23 mouse cellular contexts compared by ENCODE assay signal in genomic region chr14:33952233-33952981, GRCm38 (mm10). TPM values are rescaled to one million over a fixed set of nuclear protein-coding genes. Genes with fewer than 3 reads are reported as not detected.
DNase-seq lines count a peak whose midpoint lies in the region; ATAC-seq and TF ChIP-seq lines count a peak whose summit lies in the region.
"Had no signal": no experiment of that assay in that cellular context is flagged by ENCODE, and none has a peak within 500 bp of the region (broad histone marks: within the 10 kb centered on the region; RNA-seq: fewer than 3 reads in every experiment).

No protein-coding gene starts in this region.

- TF ChIP-seq CTCF in lung, postnatal 0 days (IDR thresholded peaks at IDR 0.05): peak; percentile 25; the same call in 1 of the 2 replicates

- WGBS in lung, postnatal 0 days: 39% methylated on average over 6 of the region's 6 CpGs
- 32% methylated on average over 6 of the region's 6 CpGs for WGBS in embryonic facial prominence, embryonic 11.5 days
- 67% methylated on average over 6 of the region's 6 CpGs for WGBS in midbrain, embryonic 14.5 days

- H3K4me1 ChIP-seq in lung, postnatal 0 days (ENCODE audit: insufficient read depth, low read depth, low read length): no peaks in the 10 kb centered on the region
- H3K4me1 ChIP-seq in embryonic facial prominence, embryonic 11.5 days (ENCODE audit: control insufficient read depth, insufficient read depth, low read length): no peaks in the 10 kb centered on the region
- H3K4me1 ChIP-seq in midbrain, embryonic 14.5 days (ENCODE audit: control insufficient read depth, insufficient read depth, low read length): no peaks in the 10 kb centered on the region

- no peaks in the 10 kb centered on the region for H3K9me3 ChIP-seq in lung, postnatal 0 days (ENCODE audit: low read length)
- H3K9me3 ChIP-seq in embryonic facial prominence, embryonic 11.5 days (replicated peaks; ENCODE audit: control insufficient read depth, low read length): no peaks in the 10 kb centered on the region
- no peaks in the 10 kb centered on the region for H3K9me3 ChIP-seq in midbrain, embryonic 14.5 days (ENCODE audit: control insufficient read depth, low read length)

- DNase-seq in heart, adult 11 months: peak; percentile 81
- DNase-seq in heart, adult 8-10 months (ENCODE audit: low spot score): no peak
- no peak for DNase-seq in lung, postnatal 0 days (ENCODE audit: low spot score)
- no peak for DNase-seq in lung, postnatal 10 days
- DNase-seq in cerebellum, adult 11-12 months: peak; percentile 60
- peak; percentile 30 for DNase-seq in embryonic facial prominence, embryonic 11.5 days (ENCODE audit: low spot score)
- no peak for DNase-seq in heart, postnatal 14 days
- DNase-seq in midbrain, embryonic 14.5 days: no peak
- DNase-seq: B cell, adult 2 months; heart, postnatal 10 days; kidney, adult 8-10 months; thymus, adult 18-20 months had no signal

- intact Hi-C loops in heart, postnatal 14 days (cut with DNase I): no loop called here

- no peak for ATAC-seq in lung, postnatal 0 days
- ATAC-seq in embryonic facial prominence, embryonic 11.5 days (replicated peaks; ENCODE audit: insufficient number of reproducible peaks, low FRiP score, low TSS enrichment, low read depth): no peak
- ATAC-seq in midbrain, embryonic 14.5 days (ENCODE audit: low FRiP score, low TSS enrichment): no peak
- ATAC-seq: forebrain, embryonic 16.5 days; hindbrain, embryonic 16.5 days had no signal

- no peak overlapping the region for H3K9ac ChIP-seq in lung, postnatal 0 days (replicated peaks; ENCODE audit: low read depth)
- no peak overlapping the region for H3K9ac ChIP-seq in embryonic facial prominence, embryonic 11.5 days (replicated peaks; ENCODE audit: low read length)
- no peak overlapping the region for H3K9ac ChIP-seq in midbrain, embryonic 14.5 days (replicated peaks; ENCODE audit: low read length)

- H3K36me3 ChIP-seq in lung, postnatal 0 days (ENCODE audit: insufficient read depth, low read length): no peaks in the 10 kb centered on the region
- no peaks in the 10 kb centered on the region; the same call in 1 of the 2 replicates for H3K36me3 ChIP-seq in embryonic facial prominence, embryonic 11.5 days (replicated peaks; ENCODE audit: control insufficient read depth, insufficient read depth, low read depth, low read length)
- no peaks in the 10 kb centered on the region for H3K36me3 ChIP-seq in midbrain, embryonic 14.5 days (ENCODE audit: control insufficient read depth, insufficient read depth, low read length)

- TF ChIP-seq EP300 in lung, postnatal 0 days (IDR thresholded peaks at IDR 0.05): no peak

- H3K4me2 ChIP-seq in lung, postnatal 0 days (replicated peaks; ENCODE audit: low read depth, low read length): no peak overlapping the region
- H3K4me2 ChIP-seq in embryonic facial prominence, embryonic 11.5 days (ENCODE audit: low read depth, low read length): no peak overlapping the region
- H3K4me2 ChIP-seq in midbrain, embryonic 14.5 days (ENCODE audit: low read length): no peak overlapping the region
- H3K4me2 ChIP-seq: midbrain, embryonic 11.5 days had no signal

- H3K27me3 ChIP-seq in lung, postnatal 0 days (replicated peaks; ENCODE audit: insufficient read depth, low read length): no peaks in the 10 kb centered on the region
- no peaks in the 10 kb centered on the region for H3K27me3 ChIP-seq in embryonic facial prominence, embryonic 11.5 days (ENCODE audit: control insufficient read depth, insufficient read depth, low read length)
- no peaks in the 10 kb centered on the region for H3K27me3 ChIP-seq in midbrain, embryonic 14.5 days (ENCODE audit: control insufficient read depth, insufficient read depth, low read length)

- H3K4me3 ChIP-seq in lung, postnatal 0 days (ENCODE audit: low read depth, low read length): no peak overlapping the region
- no peak overlapping the region for H3K4me3 ChIP-seq in embryonic facial prominence, embryonic 11.5 days (ENCODE audit: low read depth, low read length)
- H3K4me3 ChIP-seq in midbrain, embryonic 14.5 days (replicated peaks; ENCODE audit: low read depth, low read length): no peak overlapping the region
- H3K4me3 ChIP-seq: myocyte had no signal

- no peak overlapping the region for H3K27ac ChIP-seq in lung, postnatal 0 days (ENCODE audit: low read length)
- H3K27ac ChIP-seq in embryonic facial prominence, embryonic 11.5 days (replicated peaks; ENCODE audit: low read depth, low read length): no peak overlapping the region
- no peak overlapping the region for H3K27ac ChIP-seq in midbrain, embryonic 14.5 days (replicated peaks; ENCODE audit: low read depth, low read length)

RNA-seq across cellular contexts. Expression of gene Rbp3, which starts 1.4 kb away (rescaled TPM):
- not detected for total RNA-seq in heart, adult 8-10 months (2022)
- not detected in 2 replicates for polyA plus RNA-seq in lung, postnatal 0 days (2015; fragmentation: Nextera tagmentation; extraction: Ambion mirVana)
- polyA plus RNA-seq in embryonic facial prominence, embryonic 11.5 days (2014; fragmentation: Nextera tagmentation; extraction: Ambion mirVana): not detected in 2 replicates
- total RNA-seq in heart, postnatal 14 days (2021): not detected
- polyA plus RNA-seq in midbrain, embryonic 14.5 days (2014; fragmentation: Nextera tagmentation; extraction: Ambion mirVana): not detected in 2 replicates
- total RNA-seq: adrenal gland, adult 18-20 months; ES-E14; gastrocnemius, adult 18-20 months; heart, postnatal 10 days; liver, adult 2 months; neutrophil, adult 5-6 weeks had no signal
- polyA plus RNA-seq: forebrain, embryonic 16.5 days; liver, adult 2 months; midbrain, embryonic 11.5 days; urinary bladder, adult 2 months had no signal

RNA-seq across cellular contexts. Expression of gene Gdf2, which starts 11.6 kb away (rescaled TPM):
- total RNA-seq in heart, adult 8-10 months (2022): under 1 TPM; 0.11 to 0.24 (median 0.20) TPM
- 0.07 TPM in 1 of 2 replicates, not detected in the other for polyA plus RNA-seq in lung, postnatal 0 days (2015; fragmentation: Nextera tagmentation; extraction: Ambion mirVana)
- not detected in 2 replicates for polyA plus RNA-seq in embryonic facial prominence, embryonic 11.5 days (2014; fragmentation: Nextera tagmentation; extraction: Ambion mirVana)
- under 1 TPM; 0.17 to 0.20 TPM for total RNA-seq in heart, postnatal 14 days (2021)
- polyA plus RNA-seq in midbrain, embryonic 14.5 days (2014; fragmentation: Nextera tagmentation; extraction: Ambion mirVana): not detected in 2 replicates
- total RNA-seq: ES-E14; gastrocnemius, adult 18-20 months; layer of hippocampus, adult 18-20 months; neutrophil, adult 5-6 weeks had no signal
- polyA plus RNA-seq: forebrain, embryonic 16.5 days; midbrain, embryonic 11.5 days; myocyte; urinary bladder, adult 2 months had no signal

RNA-seq across cellular contexts. Expression of gene Zfp488, which starts 26.2 kb away (rescaled TPM):
- not detected for total RNA-seq in heart, adult 8-10 months (2022)
- polyA plus RNA-seq in lung, postnatal 0 days (2015; fragmentation: Nextera tagmentation; extraction: Ambion mirVana): not detected in 2 replicates
- 0.43 and 0.56 TPM in 2 replicates for polyA plus RNA-seq in embryonic facial prominence, embryonic 11.5 days (2014; fragmentation: Nextera tagmentation; extraction: Ambion mirVana)
- total RNA-seq in heart, postnatal 14 days (2021): not detected
- 1.3 and 1.8 TPM in 2 replicates for polyA plus RNA-seq in midbrain, embryonic 14.5 days (2014; fragmentation: Nextera tagmentation; extraction: Ambion mirVana)
- total RNA-seq: adrenal gland, adult 18-20 months; ES-E14; gastrocnemius, adult 18-20 months; neutrophil, adult 5-6 weeks had no signal
- polyA plus RNA-seq: liver, adult 2 months; midbrain, embryonic 11.5 days; myocyte had no signal

RNA-seq across cellular contexts. Expression of gene Gdf10, which starts 29.0 kb away (rescaled TPM):
- 1 to 10 TPM in 1 of 4 experiments, under 1 TPM in 3; 0.52 to 1.5 (median 0.78) TPM for total RNA-seq in heart, adult 8-10 months (2022)
- polyA plus RNA-seq in lung, postnatal 0 days (2015; fragmentation: Nextera tagmentation; extraction: Ambion mirVana): 1.3 and 1.5 TPM in 2 replicates
- polyA plus RNA-seq in embryonic facial prominence, embryonic 11.5 days (2014; fragmentation: Nextera tagmentation; extraction: Ambion mirVana): 3.6 and 3.9 TPM in 2 replicates
- total RNA-seq in heart, postnatal 14 days (2021): 1 to 10 TPM; 2.6 to 3.9 TPM
- polyA plus RNA-seq in midbrain, embryonic 14.5 days (2014; fragmentation: Nextera tagmentation; extraction: Ambion mirVana): 4.9 and 5.5 TPM in 2 replicates
- total RNA-seq: ES-E14; neutrophil, adult 5-6 weeks had no signal
- polyA plus RNA-seq: myocyte had no signal

Comparison
In these comparisons a context has a peak if more than half of its experiments do, and no peak if none do; other contexts are left out.
1. DNase-seq: peak in heart, adult 11 months (single experiment), cerebellum, adult 11-12 months (single experiment) and embryonic facial prominence, embryonic 11.5 days (single experiment); none in heart, adult 8-10 months (single experiment), lung, postnatal 0 days (single experiment), lung, postnatal 10 days (single experiment), heart, postnatal 14 days (0 of 2) and midbrain, embryonic 14.5 days (single experiment).